Mouse (Mus musculus): ENCODE data around the gene Irf2bp1.

Irf2bp1 gene

GRCm38 (mm10) chr7:19029084-19029653 is 25.3 kb downstream of the Irf2bp1 start:
- DNase-seq (ENCODE audit: low spot score) = peak; percentile 35

GRCm38 (mm10) chr7:19031641-19032040 is 27.8 kb downstream of the Irf2bp1 start:
- DNase-seq (ENCODE audit: low spot score) = peak; percentile 75

- DNase-seq (ENCODE audit: low spot score) = no peak
Measured at GRCm38 (mm10) chr7:19044616-19045015, 40.8 kb downstream of the Irf2bp1 start.

- DNase-seq (ENCODE audit: low spot score) = no peak
Measured at GRCm38 (mm10) chr7:19046286-19047069, 42.6 kb downstream of the Irf2bp1 start.

GRCm38 (mm10) chr7:19048006-19048527 is 44.2 kb downstream of the Irf2bp1 start:
- no peak for DNase-seq (ENCODE audit: low spot score)

- no peak for DNase-seq (ENCODE audit: low spot score)
Measured at GRCm38 (mm10) chr7:19049252-19049651, 45.4 kb downstream of the Irf2bp1 start.

GRCm38 (mm10) chr7:19050172-19050571 is 46.3 kb downstream of the Irf2bp1 start:
- DNase-seq (ENCODE audit: low spot score) = no peak

- no peak for DNase-seq (ENCODE audit: low spot score)
Measured at GRCm38 (mm10) chr7:19051161-19051560, 47.3 kb downstream of the Irf2bp1 start.

GRCm38 (mm10) chr7:19052345-19053135 is 48.7 kb downstream of the Irf2bp1 start:
- no peak for DNase-seq (ENCODE audit: low spot score)

GRCm38 (mm10) chr7:19053136-19053532 is 49.3 kb downstream of the Irf2bp1 start:
- no peak for DNase-seq (ENCODE audit: low spot score)

- DNase-seq (ENCODE audit: low spot score) = peak; percentile 23
Measured at GRCm38 (mm10) chr7:19054047-19054776, 50.4 kb downstream of the Irf2bp1 start, which contains the start of gene Rsph6a. Rsph6a (plus strand) TSS chr7:19054690.

- no peak for DNase-seq (ENCODE audit: low spot score)
Measured at GRCm38 (mm10) chr7:19054777-19055076, 50.9 kb downstream of the Irf2bp1 start.

GRCm38 (mm10) chr7:19055108-19055507 is 51.3 kb downstream of the Irf2bp1 start:
- no peak for DNase-seq (ENCODE audit: low spot score)

Measured in yolk sac, embryonic 10.5 days (tissue).